Mouse (Mus musculus): Measurements from ENCODE around the gene Tent4b.

Gene Tent4b

DNA sequence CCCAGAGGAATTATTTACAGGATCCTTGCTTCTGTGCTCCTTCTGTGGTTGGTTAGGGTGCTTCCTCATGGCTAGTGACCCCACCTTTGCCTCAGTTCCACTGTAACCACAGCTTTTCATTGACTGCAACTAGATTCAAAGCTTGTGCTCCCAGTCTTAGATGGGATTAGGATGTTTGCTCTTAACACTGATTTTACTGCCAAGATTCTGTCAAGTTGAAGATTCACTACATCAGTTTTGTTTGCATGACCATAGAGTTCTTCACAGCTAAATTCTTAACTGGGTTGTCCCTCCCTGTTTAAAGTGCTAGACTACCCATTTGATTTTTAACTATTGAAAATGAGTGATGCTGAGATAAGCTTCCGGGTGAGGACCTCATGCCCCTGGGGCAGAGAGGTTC lies 29.3 kb downstream of the Tent4b start:
- DNase-seq (ENCODE audit: low read depth), result no peak

DNA sequence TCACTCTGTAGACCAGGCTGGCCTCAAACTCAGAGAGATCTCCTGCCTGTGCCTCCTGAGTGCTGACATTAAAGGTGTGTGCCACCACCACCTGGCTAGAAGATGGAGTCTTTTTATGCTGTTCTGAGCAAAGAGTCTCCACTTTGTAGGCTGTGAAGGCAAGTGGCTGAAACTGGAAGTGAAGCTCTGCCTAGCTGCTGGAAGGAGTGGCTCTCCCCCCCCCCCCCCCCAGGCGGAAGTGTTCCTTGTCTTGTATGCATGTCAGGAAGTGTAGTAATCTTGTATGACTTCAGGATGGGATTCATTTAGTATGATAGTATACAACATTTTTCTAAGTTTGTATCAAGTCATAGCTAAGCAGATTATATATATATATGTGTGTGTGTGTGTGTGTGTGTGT lies 29.8 kb downstream of the Tent4b start:
- no peak for DNase-seq (ENCODE audit: low read depth)

DNA sequence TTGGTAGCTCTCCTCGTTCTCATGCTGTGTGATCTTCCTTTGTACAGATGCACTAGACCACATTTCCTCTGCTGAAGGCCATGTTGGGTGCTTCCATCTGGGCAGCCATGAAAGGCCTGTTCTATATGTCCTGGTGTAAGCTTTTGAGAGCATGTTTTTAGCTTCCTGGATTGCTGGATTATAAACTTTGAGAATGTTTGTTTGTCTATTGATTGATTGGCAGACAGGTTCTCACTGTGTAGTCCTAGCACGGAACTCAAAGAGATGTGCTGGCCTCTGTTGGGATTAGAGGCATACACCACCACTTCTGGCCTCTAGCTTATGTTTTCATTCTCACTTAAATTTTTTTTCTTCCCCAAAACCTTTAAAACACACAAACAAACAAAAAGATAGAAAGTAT lies 37.7 kb downstream of the Tent4b start:
- DNase-seq (ENCODE audit: low read depth), result no peak

DNA sequence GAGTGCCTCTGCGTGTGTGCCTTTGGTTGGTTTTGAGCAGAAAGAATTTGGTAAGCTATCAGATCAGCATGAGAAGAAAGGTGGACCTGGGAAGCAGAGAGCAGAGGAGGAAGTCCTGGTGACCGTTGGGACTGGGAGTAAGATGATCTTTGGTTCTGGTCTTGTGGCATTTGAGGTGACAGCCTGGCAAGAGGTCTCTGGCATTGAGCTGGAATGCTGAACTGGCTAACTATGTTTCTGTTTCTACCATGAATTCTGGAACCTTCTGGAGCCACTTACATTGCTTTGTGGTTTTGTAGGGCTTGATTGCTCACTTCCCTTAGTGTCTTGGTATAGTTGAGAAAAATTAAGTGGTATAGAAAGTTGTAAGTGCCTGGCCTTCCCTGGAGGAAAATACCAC lies 38.6 kb downstream of the Tent4b start:
- DNase-seq (ENCODE audit: low read depth), result no peak

DNA sequence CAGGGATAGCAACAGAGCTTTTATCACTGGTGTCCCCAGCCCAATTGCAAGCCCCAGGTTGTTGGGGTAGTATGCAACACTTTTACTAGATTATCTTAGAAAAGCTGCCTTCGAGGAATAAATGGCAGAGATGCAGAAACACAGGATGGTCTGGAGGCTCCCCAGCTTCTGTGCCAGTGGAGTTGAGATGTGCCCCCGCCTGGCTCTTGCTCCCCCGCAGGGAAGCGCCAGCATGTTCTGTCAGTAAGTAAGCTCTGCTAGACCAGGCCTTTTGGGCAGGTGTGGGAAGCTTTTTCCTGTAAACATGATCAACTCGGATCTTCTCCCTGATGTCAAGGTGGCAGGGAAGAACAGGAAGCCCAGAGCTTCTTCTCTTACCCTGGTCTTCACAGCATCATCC lies 40.3 kb downstream of the Tent4b start:
- DNase-seq (ENCODE audit: low read depth), result no peak

DNA sequence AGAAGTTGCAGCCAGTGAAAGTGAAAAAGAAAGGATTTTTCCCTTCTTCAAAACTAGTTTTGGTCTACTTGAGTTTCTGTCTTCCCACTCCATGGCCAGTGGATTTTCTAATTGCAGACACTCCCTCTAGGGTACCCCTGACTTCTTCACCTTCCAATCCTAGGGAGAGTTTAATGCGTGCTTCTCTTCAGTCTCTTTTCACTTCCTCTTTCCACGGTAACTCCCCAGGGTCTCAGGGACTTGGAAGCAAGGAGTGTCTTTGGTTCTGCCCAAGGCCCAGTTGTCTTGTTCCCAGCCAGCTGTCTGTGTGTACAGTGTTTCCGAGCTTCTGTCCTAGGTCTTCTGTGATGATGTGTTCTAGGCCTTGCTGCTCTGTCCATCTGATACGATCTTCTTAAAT lies 42.9 kb downstream of the Tent4b start:
- no peak for DNase-seq (ENCODE audit: low read depth)

DNA sequence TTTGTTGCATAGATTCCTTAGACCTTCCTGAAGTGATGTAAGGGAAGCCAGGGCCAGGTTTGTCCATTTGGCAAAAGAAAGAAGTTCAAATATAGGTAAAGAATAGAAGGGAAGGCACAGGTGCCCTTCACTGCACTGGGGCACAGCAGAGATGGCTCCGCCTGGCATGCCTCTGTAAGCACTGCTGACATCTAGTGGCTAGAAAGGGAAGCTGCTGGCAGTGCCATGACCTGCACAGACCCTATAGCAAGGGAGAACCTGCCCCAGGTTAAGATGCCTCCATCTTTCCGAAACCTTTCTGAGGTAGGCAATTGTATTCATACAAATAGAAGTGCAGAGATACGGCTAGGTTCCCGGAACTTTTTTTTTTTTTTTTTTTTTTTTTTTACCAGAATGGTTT lies 45.3 kb downstream of the Tent4b start:
- peak; percentile 71 for DNase-seq (ENCODE audit: low read depth)

DNA sequence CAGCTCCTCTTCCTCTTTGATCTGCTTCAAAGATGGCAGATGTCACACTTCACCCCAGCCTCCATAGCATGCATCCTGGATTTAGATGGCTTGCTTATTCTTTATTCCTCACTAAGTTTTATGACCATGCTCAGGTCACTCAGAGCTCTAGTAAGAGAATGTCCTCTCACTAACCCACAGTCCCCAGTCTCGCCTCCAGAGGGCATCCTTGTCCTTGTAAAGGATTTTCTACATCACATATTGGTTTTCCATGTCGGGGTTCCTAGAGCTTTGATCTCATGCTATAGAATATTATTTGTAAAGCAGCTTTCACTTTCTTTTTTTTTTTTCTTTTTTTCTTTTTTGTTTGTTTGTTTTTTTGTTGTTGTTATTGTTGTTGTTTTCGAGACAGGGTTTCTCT lies 53.8 kb downstream of the Tent4b start:
- peak; percentile 58 for DNase-seq (ENCODE audit: low read depth)

DNA sequence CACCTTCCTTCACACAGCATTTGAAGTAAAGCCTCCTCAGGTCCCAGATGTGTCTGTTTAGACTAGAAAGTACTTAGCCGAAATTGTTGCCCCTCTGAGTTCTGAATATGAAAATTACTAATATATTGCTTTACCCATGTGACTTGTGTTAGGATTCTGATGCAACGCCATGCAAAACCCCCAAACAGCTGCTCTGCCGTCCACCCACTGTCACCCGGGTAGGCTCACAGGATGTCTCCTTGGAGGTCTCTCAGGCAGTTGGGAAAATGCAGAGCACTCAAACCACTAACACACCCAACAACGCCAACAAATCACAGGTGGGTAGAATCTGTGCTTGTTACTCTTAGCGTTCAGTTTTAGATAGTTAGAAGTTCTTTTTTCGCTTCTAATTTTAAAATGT lies 55.9 kb downstream of the Tent4b start:
- no peak for DNase-seq (ENCODE audit: low read depth)

DNA sequence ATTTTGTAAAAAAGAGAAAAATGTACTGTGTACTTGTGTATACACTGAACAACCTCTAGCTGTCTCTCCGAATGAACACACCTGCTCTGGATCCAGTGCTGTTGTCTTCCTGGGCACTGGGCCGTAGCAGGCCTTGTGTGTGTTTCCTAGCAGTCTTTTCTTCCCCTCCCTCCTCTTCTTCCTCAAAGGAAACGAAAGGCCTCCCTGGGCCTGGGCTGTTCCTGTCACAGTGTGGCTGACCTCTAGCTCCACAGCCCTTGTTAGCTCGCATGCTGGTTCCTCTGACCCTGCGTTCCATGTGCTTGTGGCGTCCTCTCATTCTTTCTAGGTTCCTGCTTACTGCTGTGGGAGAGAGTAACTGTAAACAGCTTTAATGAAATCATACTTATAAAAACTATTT lies 59.0 kb downstream of the Tent4b start:
- no peak for DNase-seq (ENCODE audit: low read depth)

DNA sequence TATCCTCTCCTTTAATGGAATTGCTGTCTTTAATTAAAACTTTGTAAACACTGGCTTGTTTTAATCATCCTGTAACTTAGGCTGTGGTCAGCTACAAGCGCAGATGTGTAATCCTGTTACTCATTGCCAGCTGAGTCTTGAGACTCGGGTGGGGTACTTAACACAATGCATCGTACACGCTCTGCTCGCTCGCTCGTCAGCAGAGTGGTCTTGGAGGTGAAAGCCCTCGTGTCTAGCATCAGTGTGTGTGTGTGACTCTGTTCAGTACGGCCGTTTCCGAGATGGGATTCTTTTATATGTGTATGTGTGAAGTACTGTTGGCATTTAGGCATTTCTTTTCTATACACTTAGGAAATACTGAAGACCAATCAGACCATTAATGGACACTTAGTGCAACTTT lies 59.5 kb downstream of the Tent4b start:
- no peak for DNase-seq (ENCODE audit: low read depth)

DNA sequence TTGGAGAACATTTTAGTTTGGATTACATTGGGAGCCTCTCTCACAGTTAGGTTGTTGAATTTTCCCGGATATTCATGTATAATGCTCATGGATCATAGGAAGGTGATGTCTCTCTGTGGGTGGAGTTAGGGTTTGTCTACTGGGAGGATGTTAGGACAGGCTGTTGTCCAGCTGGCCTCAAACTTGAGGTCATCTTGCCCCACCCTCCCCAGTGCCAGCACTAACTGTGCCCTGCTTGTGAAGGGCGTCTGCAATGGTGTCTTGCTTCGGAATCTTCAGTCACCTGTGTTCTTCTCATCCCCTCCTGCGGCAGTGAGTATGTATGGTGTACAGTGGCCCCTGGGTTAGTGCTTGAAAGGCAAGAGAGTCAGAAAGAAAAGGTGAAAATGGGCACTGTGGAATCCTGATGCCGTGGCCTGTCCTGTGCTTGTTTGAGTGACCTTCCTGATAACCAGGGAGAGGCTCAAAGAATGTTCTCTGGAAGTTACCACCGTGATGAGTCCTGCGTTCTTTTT lies 61.5 kb downstream of the Tent4b start:
- no peak for DNase-seq (ENCODE audit: low read depth)

DNA sequence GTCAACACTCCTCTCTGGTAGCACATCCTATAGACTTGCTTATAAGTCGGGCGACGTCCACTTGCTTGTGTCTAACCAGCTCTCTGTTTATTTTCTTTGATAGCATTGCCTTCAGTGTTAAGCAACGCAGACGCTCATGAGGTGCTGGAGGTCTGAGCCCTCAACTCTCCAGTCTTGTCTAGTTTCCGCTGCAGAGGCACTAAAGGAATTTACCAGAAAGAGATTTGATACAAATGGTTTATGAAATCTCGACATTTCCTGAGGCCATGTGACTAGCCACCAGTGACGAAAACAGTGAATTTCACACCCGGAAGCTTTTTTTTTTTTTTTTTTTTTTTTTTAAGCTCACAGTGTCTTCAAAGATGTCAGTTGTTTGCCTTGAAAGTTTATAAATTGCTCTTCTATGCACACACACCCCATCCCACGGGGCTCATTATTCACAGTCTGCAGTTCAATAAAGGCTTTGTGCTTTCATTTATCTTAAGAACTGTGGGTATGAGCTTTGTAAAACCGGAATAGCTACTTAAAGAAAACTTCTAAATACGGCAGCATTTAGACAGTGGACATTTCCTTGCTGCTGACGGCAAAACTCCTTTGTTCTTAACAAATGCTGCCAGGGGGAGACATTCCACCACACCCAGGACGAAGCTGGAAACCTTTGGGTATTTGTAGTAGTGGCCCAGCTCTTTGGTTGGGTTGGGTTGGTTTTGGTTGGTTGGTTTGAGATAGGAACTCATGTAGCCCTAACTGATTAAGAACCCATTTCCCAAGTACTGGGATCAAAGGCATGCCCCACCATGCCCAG lies 64.0 kb downstream of the Tent4b start:
- no peak for DNase-seq (ENCODE audit: low read depth)

DNA sequence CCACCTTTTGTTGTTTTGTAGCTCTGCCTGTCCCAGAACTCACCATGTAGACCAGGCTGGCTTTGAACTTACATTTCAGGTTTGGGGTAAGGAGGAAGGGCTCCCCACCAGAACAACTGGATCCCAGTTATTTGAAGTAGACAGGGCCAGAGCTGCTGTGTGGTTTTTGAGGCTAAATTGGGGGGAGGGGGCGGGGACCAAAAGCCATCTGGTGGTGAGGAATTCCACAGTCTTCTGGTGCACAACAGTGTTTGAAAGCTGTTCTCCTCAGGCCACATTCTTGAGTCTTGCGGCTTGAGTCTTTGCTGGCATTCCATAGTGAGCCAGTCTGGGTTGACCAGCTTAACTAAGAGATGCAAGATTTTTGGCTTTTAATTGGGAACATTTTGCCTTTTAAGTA lies 66.5 kb downstream of the Tent4b start:
- DNase-seq (ENCODE audit: low read depth), result no peak

DNA sequence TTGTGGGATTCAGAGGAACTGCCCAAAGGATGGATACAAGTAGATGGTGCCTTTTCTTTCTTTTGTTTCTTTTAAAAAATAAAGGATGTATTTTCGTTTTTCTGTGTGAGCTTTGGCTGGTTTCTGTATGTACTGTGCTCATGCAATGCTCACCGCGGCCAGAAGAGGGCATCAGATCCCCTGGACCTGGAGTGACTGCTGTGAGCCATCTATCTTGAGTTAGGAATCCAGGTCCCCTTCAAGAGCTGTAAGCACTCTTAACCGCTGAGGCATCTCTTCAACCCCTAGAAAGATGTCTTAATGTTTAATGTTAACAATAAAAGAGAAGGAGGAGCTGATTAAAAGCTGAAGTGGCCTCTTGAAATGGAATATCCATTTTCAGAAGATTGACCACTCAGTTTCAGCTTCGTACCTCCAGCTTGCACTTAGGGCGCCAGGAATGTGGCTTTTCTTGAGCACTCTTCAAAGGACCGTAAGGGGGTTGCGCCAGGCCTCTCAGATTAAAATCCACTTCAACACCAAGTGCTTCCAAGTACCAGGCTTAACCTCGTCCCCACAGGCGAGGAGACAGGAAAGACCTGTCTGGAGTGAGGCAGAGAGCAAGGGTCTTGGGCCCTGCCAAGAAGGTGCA lies 67.3 kb downstream of the Tent4b start:
- peak; percentile 84 for DNase-seq (ENCODE audit: low read depth)

DNA sequence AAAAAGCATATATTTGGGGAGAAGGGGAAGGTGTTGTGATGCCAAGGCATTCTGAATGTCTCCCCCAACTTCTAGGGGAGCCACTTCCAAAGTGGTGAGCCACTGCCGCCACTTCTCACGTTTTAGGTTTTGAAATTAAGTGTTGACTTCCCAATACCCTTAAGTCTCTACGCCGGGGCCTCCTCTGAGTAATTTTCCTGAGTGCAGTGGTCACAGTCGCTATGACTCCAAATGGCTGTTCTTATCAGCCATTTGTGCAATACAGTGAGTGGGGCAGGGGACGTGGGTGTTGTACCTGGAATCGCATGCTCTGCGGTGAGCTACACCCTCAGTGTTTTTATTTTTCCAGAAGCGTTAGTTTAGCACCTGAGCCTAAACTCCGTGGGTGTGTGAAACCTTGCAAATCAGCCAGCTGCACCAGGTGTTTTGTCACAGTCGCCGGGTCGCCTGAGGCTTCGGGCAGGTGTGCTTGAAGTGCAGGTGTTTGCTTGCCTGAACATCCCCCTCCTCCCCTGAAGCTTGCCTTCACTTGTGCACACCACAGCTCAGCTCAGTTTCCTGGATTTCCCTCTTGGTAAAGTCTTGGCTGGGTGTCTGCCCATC lies 67.9 kb downstream of the Tent4b start:
- no peak for DNase-seq (ENCODE audit: low read depth)

DNA sequence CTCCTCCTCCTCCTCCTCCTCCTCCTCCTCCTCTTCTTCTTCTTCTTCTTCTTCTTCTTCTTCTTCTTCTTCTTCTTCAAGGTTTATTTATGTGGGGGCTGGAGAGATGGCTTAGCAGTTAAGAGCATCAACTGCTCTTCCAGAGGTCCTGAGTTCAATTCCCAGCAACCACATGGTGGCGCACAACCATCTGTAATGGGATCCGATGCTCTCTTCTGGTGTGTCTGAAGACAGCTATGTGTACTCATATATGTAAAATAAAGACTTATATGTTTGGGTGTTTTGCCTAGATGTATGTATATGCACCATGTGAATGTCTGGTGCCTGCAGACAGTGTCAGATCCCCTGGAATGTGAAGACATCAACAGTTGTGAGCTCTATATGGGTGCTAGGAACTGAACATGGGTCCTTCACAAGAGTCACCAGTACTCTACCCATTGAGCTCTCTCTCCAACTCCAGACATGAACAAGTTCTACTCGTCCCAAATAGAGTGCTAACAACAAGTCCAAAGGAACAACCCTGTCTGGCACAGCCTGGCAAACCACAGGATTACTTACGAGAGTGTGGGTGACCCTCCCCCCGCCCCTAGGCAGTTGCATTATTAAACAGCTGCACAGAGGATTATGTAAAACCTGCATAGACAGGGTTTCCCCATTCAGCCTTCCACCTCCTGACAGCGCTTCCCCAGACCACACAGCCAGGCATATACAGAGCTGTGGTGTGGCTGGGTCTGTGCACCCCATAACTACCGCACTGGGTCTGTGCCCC lies 70.3 kb downstream of the Tent4b start:
- peak; percentile 55 for DNase-seq (ENCODE audit: low read depth)

DNA sequence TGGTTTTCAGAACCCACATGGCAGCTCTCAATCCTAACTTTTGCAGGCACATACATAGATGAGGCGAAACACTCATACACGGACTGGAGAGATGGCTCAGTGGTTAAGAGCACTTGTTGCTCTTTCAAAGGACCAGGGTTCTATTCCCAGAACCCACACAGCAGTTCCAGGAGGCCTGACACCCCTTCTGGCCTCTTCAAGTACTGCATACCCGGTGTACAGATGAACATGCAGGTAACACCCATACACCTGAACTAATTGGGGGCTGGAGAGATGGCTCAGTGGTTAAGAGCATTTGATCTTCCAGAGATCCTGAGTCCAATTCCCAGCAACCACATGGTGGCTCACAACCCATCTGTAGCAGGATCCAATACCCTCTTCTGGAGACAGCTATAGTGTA lies 71.1 kb downstream of the Tent4b start:
- DNase-seq (ENCODE audit: low read depth), result peak; percentile 53

DNA sequence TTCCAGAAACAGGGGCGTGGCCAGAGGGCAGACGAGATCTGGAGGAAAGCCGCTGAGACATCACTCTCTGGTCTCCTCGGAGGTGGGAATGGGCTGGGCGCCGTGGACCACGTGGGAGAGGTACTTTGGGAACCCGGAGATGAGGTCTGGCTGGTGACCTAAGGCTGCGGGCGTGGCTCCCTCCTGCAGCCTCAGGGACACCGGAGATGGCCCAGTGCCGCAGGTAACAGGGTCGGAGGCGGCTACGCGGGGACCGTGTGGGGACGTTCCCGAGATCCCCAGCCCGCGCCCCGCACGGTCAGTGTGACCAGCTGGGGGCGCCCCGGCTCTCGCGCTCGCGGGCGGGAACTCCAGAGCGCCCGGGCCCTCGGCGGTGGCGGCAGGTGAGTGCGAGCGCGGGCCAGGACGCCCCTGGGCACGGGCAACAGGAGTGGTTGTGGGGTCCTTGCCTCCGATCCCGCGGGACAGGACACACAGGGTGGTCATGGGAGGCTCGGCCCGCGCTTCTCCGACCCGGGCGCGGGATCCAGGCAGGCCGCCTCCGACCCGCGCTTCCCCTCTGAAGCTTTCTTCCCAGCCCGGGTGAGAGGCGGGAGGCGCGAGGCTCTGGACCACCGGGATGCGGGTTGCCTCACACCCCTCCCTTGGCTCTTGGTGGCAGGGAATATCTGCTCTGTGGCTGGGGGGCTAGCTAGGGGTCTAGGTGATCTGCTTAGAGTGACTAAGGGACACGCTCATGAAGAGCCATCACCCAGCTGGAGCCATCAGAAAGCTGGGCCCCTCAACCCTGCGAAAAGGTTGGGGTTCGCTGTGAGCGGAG lies 73.4 kb downstream of the Tent4b start, which contains the start of gene Adcy7:
Gene Adcy7 (plus strand): TSS at position 173 of the 820 bp plus-strand sequence.
- peak; percentile 74 for DNase-seq (ENCODE audit: low read depth)

DNA sequence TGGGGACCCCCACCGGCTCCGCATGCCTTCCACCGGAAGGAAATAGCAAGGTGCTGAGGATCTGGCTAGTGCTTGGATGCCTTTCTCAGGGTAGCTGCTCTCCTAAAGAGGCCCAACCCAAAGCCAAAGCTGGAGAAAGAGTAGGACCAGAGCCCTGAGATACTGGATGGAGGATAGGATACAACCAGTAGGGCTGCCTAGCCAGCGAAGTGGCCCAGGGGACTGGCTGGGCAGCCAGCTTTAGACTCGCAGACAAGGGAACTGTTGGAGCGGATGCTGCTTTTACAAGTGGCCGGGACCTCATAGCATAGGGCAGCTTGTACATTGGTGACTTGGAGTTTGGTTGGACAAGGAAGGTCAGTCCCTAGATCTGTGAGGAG lies 74.0 kb downstream of the Tent4b start:
- DNase-seq (ENCODE audit: low read depth), result no peak

DNA sequence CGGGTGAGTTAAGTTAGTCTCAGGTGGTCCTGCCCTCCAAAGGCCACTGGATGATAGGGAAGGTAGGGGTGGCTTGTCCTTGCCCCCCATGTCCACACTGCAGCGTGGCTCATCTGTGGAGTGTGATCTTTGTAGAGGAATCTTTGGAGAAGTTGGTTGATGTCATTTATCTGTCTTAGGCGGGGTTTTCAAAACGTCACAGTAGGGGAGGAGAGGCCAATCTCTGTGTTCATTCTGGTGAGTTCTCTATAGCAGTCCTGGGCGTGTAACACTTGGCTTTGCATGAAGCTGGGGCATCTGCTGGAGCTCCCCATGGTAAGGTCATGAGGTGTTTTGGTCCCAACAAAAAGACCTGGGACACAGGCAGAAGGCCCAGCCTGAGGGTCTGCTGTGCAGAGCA lies 75.1 kb downstream of the Tent4b start:
- DNase-seq (ENCODE audit: low read depth), result no peak

DNA sequence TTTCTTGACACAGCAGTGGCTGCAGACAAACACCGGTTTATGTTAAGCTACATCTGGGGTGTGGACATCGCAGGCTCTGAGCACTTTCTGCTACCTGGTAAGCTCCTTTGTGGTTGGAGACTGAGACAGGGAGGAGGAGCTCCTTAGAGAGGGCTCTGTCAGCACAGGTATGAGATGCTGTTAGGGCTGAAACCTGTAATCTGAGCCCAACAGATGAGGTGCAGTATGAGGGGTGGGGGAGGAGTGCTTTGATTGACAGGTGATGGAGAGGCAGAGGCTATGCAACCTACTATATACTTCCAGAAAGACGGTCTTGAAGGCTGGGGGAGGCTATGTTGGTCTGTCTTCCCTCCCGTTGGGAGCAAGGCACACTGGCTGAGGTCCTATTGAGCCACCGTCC lies 80.2 kb downstream of the Tent4b start:
- no peak for DNase-seq (ENCODE audit: low read depth)

Measured in induced T-regulatory cell, adult 2 months (primary cell).